In the genomic region with DNA sequence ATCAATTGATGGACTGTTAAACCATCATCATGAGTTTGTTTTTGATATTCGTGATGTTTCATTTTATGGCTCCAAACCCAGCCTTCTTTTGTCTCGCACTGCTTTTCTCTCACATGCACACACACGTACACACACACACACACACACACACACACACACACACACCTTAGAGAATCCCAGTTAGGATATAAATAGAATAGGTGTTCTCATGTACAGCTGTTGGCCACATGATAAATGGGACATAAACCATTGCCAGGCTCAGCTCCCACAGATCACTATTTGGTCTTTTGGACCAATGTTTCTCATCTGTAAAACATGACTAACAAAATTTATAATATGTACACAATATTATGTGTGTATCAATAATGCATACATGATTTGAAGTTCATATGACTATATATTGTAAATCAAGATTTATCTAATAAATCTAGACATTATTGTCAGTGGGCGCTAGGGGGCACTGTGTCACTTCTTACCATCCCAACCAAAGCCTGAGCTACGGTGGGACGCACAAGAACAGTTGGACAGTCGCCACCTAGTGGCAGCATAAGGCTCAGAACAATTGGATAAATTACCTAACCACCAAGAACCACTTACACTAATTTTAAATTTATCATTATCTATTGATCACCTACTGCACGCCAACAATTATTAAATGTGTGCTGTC, we compare ENCODE assay signal across 8 mouse cellular contexts.
A peak's percentile ranks its signal among the peaks of the same experiment; 100 is the strongest.
DNase-seq lines count a peak whose midpoint lies in the region; ATAC-seq lines count a peak whose summit lies in the region.

No protein-coding gene starts in this region.

- no peak overlapping the region for H3K4me2 ChIP-seq in intestine, embryonic 14.5 days (ENCODE audit: low read length)

- peak; percentile 92 for ATAC-seq in activated CD4-positive, CD25-positive, alpha-beta regulatory T cell, adult 4 months
- ATAC-seq in intestine, embryonic 14.5 days (replicated peaks; ENCODE audit: low FRiP score, low TSS enrichment, low read depth): 0 out of 2 replicates have a peak, but pooled peaks have one; percentile 66
- no peak for ATAC-seq in erythroblast, adult 5-6 weeks (replicated peaks; ENCODE audit: low FRiP score, poor library complexity, severe bottlenecking)

- peak; percentile 93 to 97 for DNase-seq in cerebellum, postnatal 14 days
- DNase-seq in gastrocnemius, adult 18-20 months (ENCODE audit: low spot score): peak; percentile 80
- DNase-seq in intestine, embryonic 14.5 days (ENCODE audit: low spot score): peak; percentile 81
- DNase-seq in left cerebral cortex, adult 8-10 months (ENCODE audit: low spot score in 2 of 2): peak; percentile 36 to 62
- peak; percentile 76 for DNase-seq in midbrain, embryonic 10.5 days (ENCODE audit: low spot score)
- peak; percentile 85 for DNase-seq in skeletal muscle tissue, adult 2 months (ENCODE audit: low read depth, low spot score)

- H3K4me3 ChIP-seq in intestine, embryonic 14.5 days (ENCODE audit: low read depth, low read length): no peak overlapping the region
- H3K4me3 ChIP-seq in midbrain, embryonic 10.5 days: no peak overlapping the region

- H3K27ac ChIP-seq in intestine, embryonic 14.5 days (ENCODE audit: low read depth): no peak overlapping the region
- H3K27ac ChIP-seq in midbrain, embryonic 10.5 days (replicated peaks): no peak overlapping the region

- H3K36me3 ChIP-seq in intestine, embryonic 14.5 days (ENCODE audit: control insufficient read depth, insufficient read depth, low read length): no peaks in the 10 kb centered on the region
- H3K36me3 ChIP-seq in midbrain, embryonic 10.5 days: no peaks in the 10 kb centered on the region

- 35% methylated on average over 8 of the region's 8 CpGs for WGBS in intestine, embryonic 14.5 days
- 35% methylated on average over 8 of the region's 8 CpGs for whole genome bisulfite sequencing in midbrain, embryonic 10.5 days

- no peaks in the 10 kb centered on the region for H3K9me3 ChIP-seq in intestine, embryonic 14.5 days (ENCODE audit: control insufficient read depth, low read length)
- no peaks in the 10 kb centered on the region for H3K9me3 ChIP-seq in midbrain, embryonic 10.5 days (replicated peaks)

- no peaks in the 10 kb centered on the region for H3K27me3 ChIP-seq in intestine, embryonic 14.5 days (replicated peaks; ENCODE audit: control insufficient read depth, insufficient read depth, low read length)
- H3K27me3 ChIP-seq in midbrain, embryonic 10.5 days (ENCODE audit: low read depth, poor library complexity, severe bottlenecking): no peaks in the 10 kb centered on the region

- H3K9ac ChIP-seq in intestine, embryonic 14.5 days (ENCODE audit: low read length): no peak overlapping the region

- H3K4me1 ChIP-seq in intestine, embryonic 14.5 days (replicated peaks; ENCODE audit: control insufficient read depth, insufficient read depth, low read length): no peaks in the 10 kb centered on the region
- no peaks in the 10 kb centered on the region for H3K4me1 ChIP-seq in midbrain, embryonic 10.5 days
